Mouse (Mus musculus): ENCODE measurements around the gene Mpo.

The Mpo gene

DNA sequence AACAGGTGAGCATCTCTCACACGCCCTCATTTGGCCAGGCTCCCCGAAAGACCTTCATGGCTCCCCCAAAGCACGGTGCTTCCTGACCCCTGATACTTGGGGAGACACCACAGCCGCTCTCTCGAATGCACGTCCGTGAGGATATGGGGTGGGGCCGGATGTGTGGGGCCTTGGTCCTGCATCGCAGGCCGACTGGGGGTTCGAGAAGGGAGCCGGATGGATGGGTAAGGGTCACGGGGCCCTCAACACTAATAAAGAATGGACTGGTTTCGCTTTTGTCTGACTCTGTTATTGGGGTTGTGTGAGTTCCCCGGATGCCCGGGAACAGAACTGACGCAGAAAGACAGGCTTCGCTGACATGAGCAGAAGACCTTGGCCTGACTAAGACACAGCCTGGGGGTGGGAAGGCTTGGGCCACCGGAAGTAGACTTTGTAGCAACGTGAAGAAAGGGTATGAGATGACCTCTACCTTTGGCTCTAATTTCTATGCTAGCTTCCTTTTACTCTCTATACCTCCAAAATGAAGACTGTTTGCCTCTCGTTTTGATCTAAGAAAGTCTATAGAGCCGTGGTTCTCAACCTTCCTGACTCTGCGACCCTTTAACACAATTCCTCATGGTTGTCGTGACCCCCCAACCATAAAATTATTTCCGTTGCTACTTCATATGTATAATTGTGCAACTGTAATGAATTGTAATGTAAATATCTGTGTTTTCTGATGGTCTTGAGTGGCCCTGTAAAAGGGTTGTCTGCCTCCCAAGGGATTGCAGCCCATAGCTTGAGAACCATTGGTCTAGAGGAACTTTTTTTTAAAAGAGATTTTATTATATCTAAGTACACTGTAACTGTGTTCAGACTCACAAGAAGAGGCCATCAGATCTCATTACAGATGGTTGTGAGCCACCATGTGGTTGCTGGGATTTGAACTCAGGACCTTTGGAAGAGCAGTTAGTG lies 36.1 kb upstream of the Mpo start:
- DNase-seq (ENCODE audit: extremely low read depth, low read depth) = no peak

DNA sequence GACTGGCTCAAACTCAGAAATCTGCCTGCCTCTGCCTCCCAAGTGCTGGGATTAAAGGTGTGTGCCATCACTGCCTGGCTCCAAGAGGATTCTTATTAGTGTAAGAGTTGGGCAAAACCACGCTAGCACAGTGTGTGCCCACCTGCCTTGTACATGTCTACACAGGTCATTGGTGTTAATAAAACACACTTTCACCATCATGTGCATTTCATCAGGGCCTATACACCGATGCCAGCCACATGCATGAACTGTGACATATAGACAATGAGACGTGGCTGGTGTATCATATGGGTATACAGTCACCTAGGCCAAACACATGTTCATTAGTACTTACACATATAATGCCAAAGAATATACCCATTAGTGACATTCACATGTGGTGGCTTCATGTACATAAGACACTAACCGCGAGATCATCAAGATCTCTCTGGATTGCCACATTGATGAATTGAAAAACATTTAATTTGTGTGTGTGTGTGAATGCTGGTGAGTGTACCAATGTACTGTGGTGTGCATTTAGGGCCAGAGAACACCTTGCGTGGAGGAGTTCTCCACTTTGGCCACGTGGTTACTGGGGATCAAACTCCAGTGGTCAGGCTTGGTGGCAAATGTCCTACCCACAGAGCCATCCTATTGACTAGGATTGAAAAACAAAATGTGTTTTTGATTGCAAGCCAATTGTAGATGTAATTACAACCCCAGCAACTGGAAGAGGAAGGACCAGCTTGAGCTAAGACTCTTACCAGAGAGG lies 35.0 kb upstream of the Mpo start:
- peak; percentile 70 for DNase-seq (ENCODE audit: extremely low read depth, low read depth)

DNA sequence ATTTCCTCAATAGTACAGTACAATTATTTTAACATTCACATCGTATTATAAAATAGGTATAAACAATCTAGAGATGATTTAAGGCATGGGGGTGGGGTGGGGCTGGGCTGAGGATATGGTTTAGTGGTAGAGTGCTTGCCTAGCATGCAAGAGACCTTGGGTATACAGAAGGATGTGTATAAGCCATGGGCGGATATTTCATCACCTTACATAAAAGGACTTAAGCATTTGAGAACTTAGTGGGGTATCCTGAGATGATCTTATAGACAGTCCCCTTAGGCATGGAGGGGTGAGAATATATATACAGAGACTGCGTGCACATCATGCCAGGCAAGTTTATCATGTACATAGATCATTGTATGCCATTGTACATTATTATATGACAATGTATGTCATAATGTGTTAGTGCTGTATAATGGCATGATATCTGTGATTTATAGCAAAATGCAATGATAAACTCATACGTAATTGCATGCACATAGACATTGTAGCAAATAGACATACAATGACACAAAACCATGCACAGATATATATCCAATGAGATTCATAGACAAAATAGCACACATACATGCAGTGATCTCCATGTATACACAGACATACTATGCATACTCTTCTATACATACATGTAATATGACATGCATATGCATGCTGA lies 34.3 kb upstream of the Mpo start:
- peak; percentile 80 for DNase-seq (ENCODE audit: extremely low read depth, low read depth)

DNA sequence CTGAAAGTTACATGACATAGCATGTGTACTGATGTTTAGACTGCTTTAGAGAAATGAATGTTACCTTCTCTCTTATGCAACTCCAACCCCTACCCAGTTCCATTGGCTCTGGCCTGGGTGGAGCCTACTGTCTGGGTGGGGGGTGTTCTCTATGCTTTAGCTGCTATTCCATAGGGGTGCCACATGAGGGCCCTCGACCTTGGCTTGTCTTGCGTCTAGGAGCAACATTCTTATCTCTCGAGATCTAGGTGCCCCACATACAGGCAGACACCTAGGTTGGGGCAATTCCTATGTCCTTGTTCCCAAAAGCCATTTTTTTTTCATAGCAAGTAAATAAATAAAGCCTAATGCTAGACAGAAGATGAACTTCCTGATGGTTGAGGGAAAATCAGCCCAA lies 33.8 kb upstream of the Mpo start:
- peak; percentile 80 for DNase-seq (ENCODE audit: extremely low read depth, low read depth)

DNA sequence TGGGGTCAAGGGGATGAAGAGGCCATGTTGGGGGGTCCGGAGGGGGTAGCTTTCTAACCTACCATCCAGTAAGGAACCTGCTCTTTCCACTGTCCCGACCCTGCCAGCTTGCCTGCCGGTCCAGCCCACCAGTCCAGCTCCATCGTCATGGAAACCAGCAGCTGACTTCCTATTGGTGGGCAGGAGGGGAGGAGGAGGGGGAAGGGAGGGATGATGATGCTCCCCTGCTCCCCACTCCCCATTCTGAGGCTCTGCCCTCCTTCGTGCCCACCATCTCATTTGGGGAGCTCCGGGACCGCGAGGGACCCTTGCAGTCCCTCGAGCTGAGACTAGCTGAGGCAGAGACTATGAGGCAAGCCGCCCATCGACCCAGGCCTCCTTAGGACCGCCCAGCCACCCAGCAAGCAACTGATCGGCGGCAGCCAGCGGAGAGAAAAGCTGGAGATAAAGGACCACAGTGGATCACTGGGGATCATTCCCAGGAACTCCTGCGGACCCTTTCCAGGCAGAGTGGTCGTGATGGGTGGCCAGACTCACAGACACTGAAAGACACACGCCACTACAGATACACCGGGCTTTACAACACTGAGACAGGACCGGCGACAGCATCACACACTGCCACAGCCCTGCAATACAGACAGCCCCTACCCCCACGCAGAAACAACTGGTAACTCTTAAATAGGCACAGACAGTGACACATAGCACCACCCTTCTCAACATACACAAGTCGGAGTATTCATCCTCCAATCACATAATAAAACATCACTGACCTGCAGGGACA lies 32.9 kb upstream of the Mpo start, which contains the start of gene Tspoap1:
TSS of gene Tspoap1 (plus strand) at position 241 of the 781 bp plus-strand sequence.
- DNase-seq (ENCODE audit: extremely low read depth, low read depth) = peak; percentile 51

DNA sequence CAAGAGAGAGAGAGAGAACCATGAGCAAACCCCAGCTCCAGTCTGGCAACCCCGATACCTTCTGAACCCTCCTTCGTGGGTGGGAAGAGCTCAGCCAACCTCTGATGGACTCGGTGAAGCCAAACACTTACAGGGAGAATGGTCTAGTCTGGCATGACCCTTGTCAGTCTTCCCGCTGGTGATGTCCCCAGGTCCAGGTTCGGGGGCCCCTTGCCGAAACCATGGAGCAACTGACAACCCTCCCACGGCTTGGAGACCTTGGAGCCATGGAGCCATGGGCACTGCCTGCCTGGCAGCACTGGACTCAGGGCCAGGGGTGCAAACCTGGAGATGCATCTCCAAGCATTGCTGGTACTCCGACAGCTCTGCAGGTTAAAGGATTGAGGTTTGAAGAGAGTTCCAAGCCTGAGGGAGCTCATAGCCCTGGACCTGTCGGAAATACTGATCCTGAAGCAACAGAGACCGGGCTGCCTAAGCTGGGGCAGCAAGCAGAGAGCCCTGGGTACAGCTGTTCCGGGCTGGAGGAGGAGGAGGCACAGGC lies 32.1 kb upstream of the Mpo start:
- DNase-seq (ENCODE audit: extremely low read depth, low read depth) = peak; percentile 28

DNA sequence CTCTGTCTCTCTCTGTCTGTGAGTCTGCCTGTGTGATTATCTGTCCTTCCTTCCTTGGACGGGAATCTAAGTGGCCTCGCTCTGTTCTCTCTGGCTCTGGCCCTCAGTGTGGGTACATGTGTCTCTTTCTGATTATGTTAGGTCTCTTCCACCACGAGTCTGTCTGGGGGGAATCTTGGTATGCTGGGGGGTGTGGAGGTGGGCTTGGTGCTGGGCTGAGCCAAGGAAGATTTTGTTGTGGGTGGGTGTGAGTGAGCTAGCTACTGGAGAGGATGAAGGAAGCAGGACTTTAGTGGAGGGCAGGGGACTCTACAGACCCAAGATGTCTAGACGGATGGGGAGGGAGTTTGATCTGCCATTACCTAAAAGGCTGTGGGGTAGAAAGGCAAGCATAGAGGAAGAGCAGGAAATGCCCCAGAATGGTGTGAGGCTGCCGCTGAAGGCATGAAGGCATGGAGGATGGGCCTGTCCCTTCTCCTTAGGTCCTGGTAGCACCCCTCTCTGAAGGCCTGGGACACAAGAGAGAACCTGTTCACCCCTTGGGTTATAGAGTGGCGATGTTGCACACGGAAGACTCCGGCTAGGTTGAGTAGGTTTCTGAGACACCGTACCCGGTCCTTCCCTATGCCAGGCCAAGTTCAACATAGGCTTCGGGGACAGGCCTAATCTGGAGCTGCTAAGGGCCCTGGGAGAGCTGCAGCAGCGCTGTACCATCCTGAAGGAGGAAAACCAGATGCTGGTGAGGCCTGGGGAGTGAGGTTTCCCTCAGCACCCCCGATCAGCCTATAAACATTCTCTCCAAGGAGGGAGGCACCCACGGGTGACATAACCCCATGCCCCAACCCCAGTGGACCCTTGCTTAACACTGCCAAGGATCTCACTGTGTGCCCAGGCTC lies 31.3 kb upstream of the Mpo start:
- no peak for DNase-seq (ENCODE audit: extremely low read depth, low read depth)

DNA sequence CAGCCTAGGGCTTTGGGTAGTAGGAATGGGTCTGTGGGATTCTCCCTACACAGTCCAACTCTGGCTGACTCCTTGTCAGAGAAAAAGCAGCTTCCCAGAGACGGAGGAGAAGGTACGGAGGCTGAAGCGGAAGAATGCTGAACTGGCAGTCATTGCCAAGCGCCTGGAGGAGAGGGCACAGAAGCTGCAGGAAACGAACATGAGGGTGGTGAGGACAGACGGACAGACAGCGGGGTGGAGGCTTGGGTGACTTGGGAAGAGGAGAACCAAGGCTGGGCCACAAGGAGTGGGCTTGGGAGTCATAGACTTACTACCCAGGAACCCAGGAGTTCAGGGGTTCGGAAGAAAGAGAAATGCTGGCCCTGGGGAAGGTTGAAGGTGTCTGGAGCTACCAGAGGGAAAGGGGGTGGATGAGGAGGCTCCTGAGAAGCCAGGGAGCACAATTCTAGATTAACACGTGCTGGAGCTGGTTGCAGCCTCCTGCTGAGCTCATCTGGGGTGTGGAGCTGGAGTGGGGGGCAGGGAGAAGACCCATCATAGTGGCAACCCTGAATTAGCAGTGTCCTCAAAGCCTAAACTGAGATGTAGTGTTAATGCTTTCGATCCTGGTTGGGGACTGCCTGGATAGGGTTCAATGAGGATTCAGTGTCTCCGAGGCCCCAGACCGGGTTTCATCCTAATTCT lies 30.5 kb upstream of the Mpo start:
- no peak for DNase-seq (ENCODE audit: extremely low read depth, low read depth)

DNA sequence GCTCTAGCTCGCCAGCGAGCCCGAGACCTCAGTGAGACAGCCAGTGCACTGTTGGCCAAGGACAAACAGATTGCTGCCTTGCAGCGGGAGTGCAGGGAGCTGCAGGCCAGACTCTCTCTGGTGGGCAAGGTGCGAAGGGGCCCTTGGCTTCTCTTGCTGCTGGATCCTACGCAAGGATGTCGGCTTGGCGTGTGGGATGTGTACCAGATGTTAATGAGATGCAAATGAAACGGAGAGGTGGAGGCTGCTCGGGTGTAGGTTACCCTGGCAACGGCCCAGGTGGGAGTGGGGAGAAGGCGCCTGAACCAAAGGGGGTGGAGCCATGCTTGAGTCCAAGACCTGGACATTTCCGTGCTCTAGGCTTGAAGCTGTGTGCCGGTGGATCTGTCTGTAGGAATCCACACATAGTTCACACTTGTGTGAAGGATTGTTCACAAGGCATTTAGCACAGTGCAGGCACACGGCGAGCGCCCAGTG lies 29.8 kb upstream of the Mpo start:
- DNase-seq (ENCODE audit: extremely low read depth, low read depth) = no peak

DNA sequence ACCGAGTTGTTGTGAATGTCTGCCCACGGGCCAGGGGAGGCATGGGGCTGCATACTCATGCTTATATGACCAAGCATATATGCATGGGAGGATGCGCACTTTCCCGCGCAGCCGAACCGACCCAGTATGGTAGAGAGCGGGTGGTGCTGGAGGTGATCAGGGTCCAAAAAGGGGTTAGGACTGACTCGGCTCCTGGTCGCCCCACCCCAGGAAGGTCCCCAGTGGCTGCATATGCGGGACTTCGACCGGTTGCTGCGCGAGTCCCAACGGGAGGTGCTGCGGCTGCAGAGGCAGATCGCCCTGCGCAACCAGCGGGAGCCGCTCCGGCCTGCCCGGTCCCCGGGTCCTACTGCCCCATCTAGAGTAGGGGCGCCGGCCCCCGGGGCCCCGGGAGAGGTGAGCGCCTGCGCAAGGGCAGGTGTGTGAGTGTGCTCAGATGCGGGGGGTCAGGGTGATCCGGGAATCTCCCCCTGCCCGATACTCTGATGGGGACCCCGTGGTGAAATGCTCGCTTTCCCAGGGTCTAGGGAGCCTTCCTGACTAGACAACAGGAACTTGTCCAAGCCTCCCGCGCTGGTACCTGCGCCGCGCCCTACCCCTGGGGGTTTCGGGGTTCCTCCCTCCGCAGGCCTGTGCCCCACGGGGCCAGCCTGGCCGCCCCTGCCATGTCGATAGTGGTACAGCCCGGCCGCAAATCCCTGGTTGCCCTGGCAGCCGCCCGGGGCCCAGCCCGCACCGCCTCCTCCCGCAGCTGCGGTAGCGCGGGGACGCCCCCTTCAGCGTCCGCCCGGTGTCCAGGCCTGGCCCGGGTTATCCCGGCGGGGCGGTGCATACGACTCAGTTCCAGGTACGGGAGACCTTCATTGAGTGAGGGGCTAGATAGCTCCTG lies 29.1 kb upstream of the Mpo start:
- no peak for DNase-seq (ENCODE audit: extremely low read depth, low read depth)

DNA sequence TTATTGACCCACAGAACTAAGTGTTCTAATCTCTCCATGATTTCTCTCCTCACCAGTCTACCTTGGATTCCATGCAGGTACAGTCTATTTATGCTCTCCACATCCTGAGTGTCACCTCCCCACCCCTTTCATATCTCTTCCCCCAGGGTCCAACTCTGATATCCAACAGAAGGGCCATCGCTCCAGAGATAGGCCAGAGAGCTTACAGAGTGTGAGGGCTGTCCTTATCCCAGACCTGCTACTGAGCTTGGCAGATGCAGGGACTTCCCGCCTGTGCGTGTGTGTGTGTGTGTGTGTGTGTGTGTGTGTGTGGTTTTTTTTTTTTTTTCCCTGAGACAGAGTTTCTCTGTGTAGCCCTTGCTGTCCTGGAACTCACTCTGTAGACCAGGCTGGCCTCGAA lies 24.6 kb upstream of the Mpo start:
- no peak for DNase-seq (ENCODE audit: extremely low read depth, low read depth)

DNA sequence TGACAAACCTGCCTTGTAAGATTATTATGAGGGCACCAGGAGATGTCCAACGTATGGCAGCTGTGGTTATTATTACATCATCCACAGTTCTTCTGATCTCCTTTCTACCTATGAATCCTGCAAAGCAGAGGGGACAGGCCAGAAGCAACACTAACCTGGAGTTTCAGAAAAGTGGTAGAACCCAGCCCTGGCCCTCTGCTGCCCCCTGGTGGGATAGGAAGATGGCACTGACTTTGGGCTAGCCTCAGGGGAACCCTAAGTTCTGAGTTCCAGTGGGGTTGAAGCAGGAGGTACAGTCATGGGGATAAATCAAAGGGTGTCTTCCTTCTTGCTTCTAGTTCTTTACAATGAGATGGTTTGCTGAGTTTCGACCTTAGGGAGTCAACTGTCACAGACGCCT lies 22.4 kb upstream of the Mpo start:
- DNase-seq (ENCODE audit: extremely low read depth, low read depth) = no peak

DNA sequence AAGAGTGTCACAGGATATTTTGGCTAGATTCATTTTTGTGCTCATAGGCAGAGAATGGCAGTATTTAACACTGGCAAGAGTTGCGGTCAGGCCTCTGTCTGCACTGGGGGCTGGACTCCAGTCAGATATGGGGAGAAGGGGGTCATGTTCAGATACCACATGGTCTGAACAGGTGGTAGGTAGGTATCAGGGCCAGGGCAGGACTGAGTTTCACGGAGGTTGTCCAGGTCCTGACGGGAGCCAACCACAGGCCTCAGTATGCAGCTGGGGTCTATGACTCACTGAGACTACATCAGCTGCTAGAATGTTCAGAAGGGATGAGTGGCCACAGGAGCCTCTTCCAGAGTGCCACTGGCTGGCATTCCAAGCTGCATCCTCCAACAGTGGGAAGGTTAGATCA lies 21.0 kb upstream of the Mpo start:
- no peak for DNase-seq (ENCODE audit: extremely low read depth, low read depth)

DNA sequence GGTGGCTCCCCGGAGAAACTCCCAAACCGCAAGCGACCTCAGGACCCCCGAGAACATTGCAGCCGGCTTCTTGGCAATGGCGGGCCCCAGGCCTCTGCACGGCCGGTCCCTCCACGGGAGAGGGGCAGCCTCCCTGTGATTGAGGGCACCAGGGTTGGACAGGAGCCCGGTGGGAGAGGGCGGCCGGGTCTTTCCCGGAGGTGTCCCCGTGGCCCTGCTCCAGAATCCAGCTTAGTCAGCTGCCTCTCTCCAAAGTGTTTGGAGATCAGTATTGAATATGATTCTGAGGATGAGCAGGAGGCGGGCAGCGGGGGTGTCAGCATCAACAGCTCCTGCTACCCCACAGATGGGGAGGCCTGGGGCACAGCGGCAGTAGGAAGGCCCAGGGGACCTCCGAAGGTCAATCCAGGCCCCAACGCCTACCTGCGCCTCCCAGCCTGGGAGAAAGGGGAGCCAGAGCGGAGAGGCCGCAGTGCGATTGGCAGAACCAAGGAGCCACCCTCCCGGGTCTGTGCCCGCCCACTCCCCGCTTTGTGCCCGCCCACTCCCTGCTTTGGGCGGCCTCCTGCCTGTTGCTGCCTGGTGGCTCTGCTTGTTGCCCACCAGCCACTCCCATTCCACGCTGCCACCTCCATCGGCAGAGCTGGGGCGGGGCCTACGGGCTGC lies 15.1 kb upstream of the Mpo start:
- DNase-seq (ENCODE audit: extremely low read depth, low read depth) = no peak

DNA sequence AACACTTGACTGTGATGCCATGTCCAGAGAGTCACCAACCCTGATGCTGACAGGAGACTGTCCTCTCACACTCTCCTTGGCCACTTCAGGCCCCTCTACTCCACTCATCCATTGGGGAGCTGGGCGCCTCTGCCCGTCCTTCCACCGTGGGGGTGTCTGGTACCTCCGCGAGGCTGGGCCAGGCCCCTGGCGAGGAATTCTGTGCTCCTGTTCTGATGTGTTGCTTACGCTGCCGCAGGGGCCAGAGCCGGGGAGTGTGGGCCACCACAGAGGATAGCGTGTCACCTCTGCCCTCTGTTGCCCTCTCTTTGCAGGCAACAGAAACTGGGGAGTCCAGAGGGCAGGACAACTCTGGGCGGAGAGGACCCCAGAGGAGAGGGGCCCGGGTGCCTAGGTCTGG lies 14.5 kb upstream of the Mpo start:
- no peak for DNase-seq (ENCODE audit: extremely low read depth, low read depth)

DNA sequence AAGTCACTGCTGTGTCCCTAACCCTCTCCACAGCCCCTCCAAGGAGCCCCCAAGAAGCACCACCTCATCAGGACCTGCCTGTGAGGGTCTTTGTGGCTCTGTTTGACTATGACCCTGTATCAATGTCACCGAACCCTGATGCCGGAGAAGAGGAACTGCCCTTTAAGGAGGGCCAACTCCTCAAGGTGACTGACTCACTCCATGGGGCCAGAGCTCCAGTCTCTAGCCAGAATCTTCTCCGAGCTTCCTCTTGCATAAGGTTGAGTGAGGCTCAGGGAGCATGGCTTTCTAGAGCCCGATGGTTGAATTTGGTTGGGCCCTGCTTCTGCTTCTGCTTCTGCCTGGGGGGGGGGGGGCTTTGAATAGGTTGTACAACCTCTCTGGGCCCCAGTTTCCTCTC lies 14.0 kb upstream of the Mpo start:
- no peak for DNase-seq (ENCODE audit: extremely low read depth, low read depth)

DNA sequence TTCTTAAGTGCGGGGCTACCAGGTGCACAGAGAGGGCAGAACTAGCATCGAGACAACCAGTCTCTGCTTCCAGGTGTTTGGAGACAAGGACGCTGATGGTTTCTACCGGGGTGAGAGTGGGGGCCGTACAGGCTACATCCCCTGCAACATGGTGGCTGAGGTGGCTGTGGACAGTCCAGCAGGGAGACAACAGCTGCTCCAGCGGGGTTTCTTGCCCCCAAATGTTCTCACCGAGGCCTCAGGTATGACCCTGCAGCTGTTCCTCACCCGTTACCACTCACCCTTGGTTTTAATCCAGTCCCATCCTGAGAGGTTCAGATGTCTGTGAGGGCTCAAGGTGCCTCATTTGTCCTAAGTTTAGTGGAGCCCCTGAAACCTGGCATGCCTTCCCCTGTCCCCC lies 13.3 kb upstream of the Mpo start:
- DNase-seq (ENCODE audit: extremely low read depth, low read depth) = no peak

DNA sequence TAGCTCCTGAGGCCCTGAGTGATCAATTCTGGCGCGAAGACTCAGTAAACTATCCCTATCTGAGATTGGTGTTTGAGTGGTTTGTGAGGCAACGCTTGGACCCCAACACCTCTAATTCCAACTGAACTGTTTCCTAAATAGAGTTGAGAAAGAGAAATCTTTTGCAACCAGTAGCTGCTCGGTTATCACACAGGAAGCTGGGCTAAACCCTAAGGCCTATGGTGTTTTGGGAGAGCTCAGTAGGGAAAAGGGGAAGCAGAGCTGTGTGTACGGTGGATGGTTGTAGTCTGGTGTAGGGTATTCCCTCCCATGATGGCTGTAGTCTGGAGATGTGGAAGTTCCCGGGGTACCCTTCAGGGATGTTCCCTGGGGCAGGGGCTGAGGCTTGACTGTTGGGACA lies 3.3 kb upstream of the Mpo start:
- peak; percentile 66 for DNase-seq (ENCODE audit: extremely low read depth, low read depth)

All from MEL-GATA-1-ER (cell line).